Mouse (Mus musculus) kidney, adult 2 months (tissue): ENCODE measurements around the gene Ppp1r35. TPM values are rescaled to one million over a fixed set of nuclear protein-coding genes. Genes with fewer than 3 reads are reported as not detected.

Source experiments
- DNase-seq: peaks from one replicate; pipeline ENCODE4 v3.0.0; 2021
- H3K27ac ChIP-seq: fragments of 200-500 bp; 2 replicates; pipeline ENCODE4 v1.5.1; 2012; ENCODE audit warnings: low read depth, low read length, control low read depth, inconsistent platforms; ENCODE audit not compliant: insufficient read depth
- H3K27me3 ChIP-seq: fragments of 200-500 bp; replicated peaks from 2 replicates; pipeline ENCODE4 v1.6.1; 2012; ENCODE audit warnings: mild to moderate bottlenecking, moderate library complexity, low read length, inconsistent platforms; ENCODE audit not compliant: control insufficient read depth, insufficient read depth
- H3K36me3 ChIP-seq: fragments of 200-500 bp; 2 replicates; pipeline ENCODE4 v1.6.1; 2012; ENCODE audit warnings: mild to moderate bottlenecking, moderate library complexity, low read length, inconsistent platforms; ENCODE audit not compliant: control insufficient read depth, insufficient read depth
- H3K4me1 ChIP-seq: fragments of 200-500 bp; 2 replicates; pipeline ENCODE4 v1.6.1; 2011; ENCODE audit warnings: low read length; ENCODE audit not compliant: control insufficient read depth, insufficient read depth
- H3K4me3 ChIP-seq: fragments of 200-500 bp; 2 replicates; pipeline ENCODE4 v1.5.1; 2011; ENCODE audit warnings: mild to moderate bottlenecking, low read depth, low read length, control low read depth; ENCODE audit not compliant: insufficient read depth
- CTCF ChIP-seq: fragments of 200-500 bp; conservative IDR thresholded peaks from 2 replicates; pipeline ENCODE4 v1.5.1; 2011; ENCODE audit warnings: low read depth, mild to moderate bottlenecking, control low read depth, low read length, moderate library complexity, mixed read lengths; ENCODE audit not compliant: insufficient read depth, insufficient read length
- POLR2A ChIP-seq: fragments of 200-500 bp; IDR thresholded peaks from one replicate; pipeline ENCODE4 v1.6.1; 2011; ENCODE audit warnings: low read depth, low read length, control low read depth
- WGBS: fragments of 180-500 bp; shearing (Covaris S2); methylation state at CpG from one replicate; pipeline ENCODE4 v1.1.7; 2018; 5-methylcytosine and 5-hydroxymethylcytosine counted together
- polyA plus RNA-seq: library from polyadenylated mRNA; depleted of rRNA; stranded (reverse); fragments of >200 nt; gene quantifications from 2 replicates; pipeline ENCODE4 v1.2.3, GENCODE M21; 2012

Ppp1r35 gene
- polyA plus RNA-seq, 1 experiment = 30.6 TPM

GRCm38 (mm10) chr5:137785164-137786031 is 6.7 kb downstream of the Ppp1r35 start:
- WGBS = 2% methylated on average over 59 of the region's 62 CpGs
- DNase-seq = no peak
- TF ChIP-seq POLR2A = no peak
- no peak for TF ChIP-seq CTCF
- H3K4me1 ChIP-seq = peaks cover 16% of the 10 kb centered on the region
- H3K36me3 ChIP-seq = no peaks in the 10 kb centered on the region; the same call in 1 of the 2 replicates
- peak overlapping the region; percentile 97 for H3K27ac ChIP-seq
- H3K4me3 ChIP-seq = peak overlapping the region; percentile 61
- H3K27me3 ChIP-seq = no peaks in the 10 kb centered on the region

DNA sequence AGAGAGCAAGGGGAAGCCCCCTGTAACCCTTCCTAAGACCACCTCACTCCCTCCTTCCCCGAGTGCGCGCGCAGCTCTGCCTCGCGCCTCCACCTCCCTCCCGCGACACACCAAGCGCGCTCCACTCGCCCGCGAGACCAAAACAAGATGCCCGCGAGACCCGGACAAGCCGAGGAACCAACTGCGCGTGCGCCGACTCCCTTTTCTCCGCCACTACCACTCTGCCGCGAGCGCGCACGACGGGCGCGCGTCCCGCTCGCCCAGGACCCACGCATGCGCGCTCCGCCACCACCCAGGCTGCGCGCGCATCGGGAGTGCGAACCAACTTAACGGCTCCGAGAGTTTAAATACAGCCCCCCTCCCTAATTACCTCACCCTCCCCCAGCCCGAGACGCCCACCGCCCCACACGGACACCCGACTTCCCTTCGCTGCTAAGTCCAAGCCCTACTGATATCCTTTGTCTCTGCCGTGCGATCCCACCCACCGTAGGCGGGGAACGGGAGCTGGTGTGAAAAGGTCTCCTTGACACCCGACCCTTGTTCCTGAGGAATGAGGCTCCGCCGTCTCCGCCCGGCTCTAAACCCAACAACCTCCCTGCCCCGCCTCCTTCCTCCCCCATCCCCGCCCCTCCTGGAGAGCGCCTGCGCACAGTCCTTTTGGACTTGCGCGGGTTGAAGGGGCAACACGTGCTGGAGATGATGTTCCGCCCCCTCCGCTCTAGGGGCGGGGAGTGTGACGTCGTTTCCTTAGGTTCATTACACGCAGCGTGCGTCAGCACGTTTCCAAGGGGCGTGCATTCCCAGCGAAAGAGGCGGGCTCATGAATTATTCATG is 7.7 kb downstream of the Ppp1r35 start:
- under 1% methylated on average over 79 of the region's 79 CpGs for WGBS
- Histone ChIP-seq H3K27ac (peak overlapping the region; percentile 97), H3K4me1 (peaks cover 16% of the 10 kb centered on the region), H3K36me3 (no peaks in the 10 kb centered on the region; the same call in 1 of the 2 replicates), H3K27me3 (no peaks in the 10 kb centered on the region), H3K4me3 (peak overlapping the region; percentile 61)
- TF ChIP-seq POLR2A (peak; percentile 98), CTCF (no peak)
- DNase-seq = peak; percentile 100

- H3K4me3 ChIP-seq = peak within 1 kb of the TSS; percentile 78
- peaks cover 16% of the 10 kb centered on the region for H3K4me1 ChIP-seq
- WGBS = 1% methylated on average over 48 of the region's 48 CpGs
- peak; percentile 97 for DNase-seq
- H3K27ac ChIP-seq = peak within 1 kb of the TSS; percentile 94
- H3K36me3 ChIP-seq = no peaks in the 10 kb centered on the region; the same call in 1 of the 2 replicates
- no peaks in the 10 kb centered on the region for H3K27me3 ChIP-seq
- TF ChIP-seq POLR2A = peak; percentile 56
- TF ChIP-seq CTCF = peak; percentile 77
These were observed 8.7 kb downstream of the Ppp1r35 start, which contains the start of the genes Mepce and Zcwpw1 for GRCm38 (mm10) chr5:137787151-137787928. Mepce (minus strand) TSS chr5:137787655. Zcwpw1 (plus strand) TSS chr5:137787798.

- DNase-seq = no peak
- Histone ChIP-seq H3K27me3 (no peaks in the 10 kb centered on the region), H3K4me1 (peaks cover 16% of the 10 kb centered on the region), H3K36me3 (no peaks in the 10 kb centered on the region), H3K4me3 (0 out of 2 replicates have a peak overlapping the region, but pooled peaks have one; percentile 3), H3K27ac (no peak overlapping the region)
- no peak for TF ChIP-seq CTCF
- TF ChIP-seq POLR2A = no peak
- 65% methylated on average over 24 of the region's 24 CpGs for WGBS
These were observed 9.5 kb downstream of the Ppp1r35 start for GRCm38 (mm10) chr5:137788171-137788570.

GRCm38 (mm10) chr5:137788946-137789531 is 10.4 kb downstream of the Ppp1r35 start:
- H3K27me3 ChIP-seq = no peaks in the 10 kb centered on the region
- no peak overlapping the region for H3K27ac ChIP-seq
- H3K36me3 ChIP-seq = no peaks in the 10 kb centered on the region
- no peak overlapping the region for H3K4me3 ChIP-seq
- DNase-seq = no peak
- TF ChIP-seq POLR2A (no peak), CTCF (no peak)
- WGBS = 93% methylated on average over 2 of the region's 2 CpGs
- H3K4me1 ChIP-seq = peaks cover 14% of the 10 kb centered on the region

DNA sequence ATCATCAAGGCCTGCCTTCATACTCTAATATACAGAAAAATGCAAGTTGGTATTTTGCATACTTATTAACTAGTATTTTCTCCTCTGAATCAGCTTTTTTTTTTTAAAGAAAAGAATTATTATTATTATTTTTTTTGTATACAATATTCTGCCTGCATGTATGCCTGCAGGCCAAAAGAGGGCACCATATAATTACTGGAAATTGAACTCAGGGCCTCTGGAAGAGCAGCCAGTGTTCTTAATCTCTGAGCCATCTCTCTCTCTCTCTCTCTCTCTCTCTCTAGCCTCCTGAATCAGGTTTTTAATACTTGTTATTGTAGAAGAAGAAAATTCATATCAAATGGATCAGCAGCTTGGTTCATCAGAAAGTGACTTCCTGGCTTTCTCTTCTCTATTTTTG is 12.9 kb downstream of the Ppp1r35 start:
- no peak overlapping the region for H3K27ac ChIP-seq
- H3K27me3 ChIP-seq = no peaks in the 10 kb centered on the region
- TF ChIP-seq CTCF (no peak), POLR2A (no peak)
- H3K4me1 ChIP-seq = no peaks in the 10 kb centered on the region
- H3K4me3 ChIP-seq = no peak overlapping the region
- DNase-seq = no peak
- no peaks in the 10 kb centered on the region for H3K36me3 ChIP-seq
